In the genomic region with DNA sequence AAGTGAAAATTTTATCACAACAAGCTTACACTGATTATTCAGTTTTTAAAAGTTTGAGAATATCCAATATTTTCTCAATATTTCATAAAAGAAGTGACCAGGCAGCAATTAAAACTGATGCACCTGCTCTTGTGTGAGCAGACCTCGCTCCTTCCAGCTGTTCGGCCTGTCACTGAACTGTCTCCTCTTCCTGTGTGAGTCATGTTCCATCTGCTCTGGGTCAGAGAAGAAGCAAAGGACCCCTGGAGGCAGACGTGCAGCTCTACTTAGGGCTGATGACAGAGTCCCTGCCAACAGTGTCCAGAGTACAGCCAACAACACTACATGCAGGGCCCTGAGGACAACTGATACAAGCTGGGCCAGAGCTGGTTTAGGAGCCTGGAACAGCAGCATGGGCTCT, we compare ENCODE assay signal across 23 mouse cellular contexts. TPM values are rescaled to one million over a fixed set of nuclear protein-coding genes. Genes with fewer than 3 reads are reported as not detected.
"Had no signal": no experiment of that assay in that cellular context is flagged by ENCODE, and none has a peak within 500 bp of the region (broad histone marks: within the 10 kb centered on the region; RNA-seq: fewer than 3 reads in every experiment).

No protein-coding gene starts in this region.

- DNase-seq: kidney, postnatal 14 days; layer of hippocampus, adult 9-11 months; liver; lung, adult 18-20 months; lung, postnatal 10 days; lung, postnatal 36 days; midbrain, embryonic 14.5 days; retina, postnatal 1 day; right cerebral cortex, postnatal 25 days; spleen, adult 18-20 months; thymus, postnatal 25 days had no signal

- H3K4me2 ChIP-seq: limb, embryonic 13.5 days; liver, embryonic 12.5 days; liver, embryonic 15.5 days; lung, embryonic 15.5 days; neural tube, embryonic 12.5 days; stomach, embryonic 15.5 days had no signal

- H3K4me3 ChIP-seq: layer of hippocampus, adult 2 months; limb, embryonic 10.5 days; limb, embryonic 13.5 days; liver, embryonic 12.5 days; liver, embryonic 15.5 days; lung, embryonic 15.5 days; megakaryocyte, embryonic 14.5 days; midbrain, embryonic 10.5 days; neural tube, embryonic 12.5 days; stomach, embryonic 15.5 days had no signal

- H3K27ac ChIP-seq: layer of hippocampus, adult 2 months; limb, embryonic 10.5 days; limb, embryonic 13.5 days; liver, embryonic 12.5 days; liver, embryonic 15.5 days; lung, embryonic 15.5 days; midbrain, embryonic 10.5 days; neural tube, embryonic 12.5 days; stomach, embryonic 15.5 days had no signal

- H3K9me3 ChIP-seq: limb, embryonic 10.5 days; limb, embryonic 13.5 days; liver, embryonic 12.5 days; liver, embryonic 15.5 days; lung, embryonic 15.5 days; megakaryocyte, embryonic 14.5 days; midbrain, embryonic 10.5 days; neural tube, embryonic 12.5 days; stomach, embryonic 15.5 days had no signal

- H3K4me1 ChIP-seq: limb, embryonic 10.5 days; limb, embryonic 13.5 days; liver, embryonic 12.5 days; liver, embryonic 15.5 days; lung, embryonic 15.5 days; midbrain, embryonic 10.5 days; neural tube, embryonic 12.5 days; stomach, embryonic 15.5 days had no signal

- H3K27me3 ChIP-seq: limb, embryonic 13.5 days; liver, embryonic 12.5 days; liver, embryonic 15.5 days; lung, embryonic 15.5 days; neural tube, embryonic 12.5 days; stomach, embryonic 15.5 days had no signal

- H3K36me3 ChIP-seq: limb, embryonic 10.5 days; limb, embryonic 13.5 days; liver, embryonic 12.5 days; liver, embryonic 15.5 days; lung, embryonic 15.5 days; midbrain, embryonic 10.5 days; neural tube, embryonic 12.5 days; stomach, embryonic 15.5 days had no signal

- H3K9ac ChIP-seq: limb, embryonic 13.5 days; liver, embryonic 12.5 days; liver, embryonic 15.5 days; lung, embryonic 15.5 days; neural tube, embryonic 12.5 days; stomach, embryonic 15.5 days had no signal

- ATAC-seq: liver, embryonic 12.5 days had no signal

RNA-seq across cellular contexts. Expression of a gene that starts 12.6 kb away (rescaled TPM):
- total RNA-seq: midbrain, postnatal 0 days had no signal
- polyA plus RNA-seq: kidney, embryonic 16.5 days; limb, embryonic 10.5 days; liver, embryonic 12.5 days; liver, embryonic 15.5 days; midbrain, embryonic 10.5 days; midbrain, embryonic 14.5 days had no signal
